Mouse (Mus musculus) MEL (cell line): Measurements from ENCODE around the gene 5730596B20Rik. TPM values are rescaled to one million over a fixed set of nuclear protein-coding genes. Genes with fewer than 3 reads are reported as not detected.

ENCODE experiments used
- DNase-seq: peaks from one replicate; pipeline ENCODE4 v3.0.0; 2011; ENCODE audit warnings: low read depth, low spot score
- H3K27ac ChIP-seq: 2 replicates; pipeline ENCODE4 v1.5.1; 2012; ENCODE audit warnings: low read depth, mild to moderate bottlenecking, control low read depth, low read length, moderate library complexity; ENCODE audit not compliant: control insufficient read depth
- H3K27me3 ChIP-seq, 2 experiments: fragments of 150-350 bp in 1 of 2; sonication (generic) in 1 of 2; 2 replicates each; pipeline ENCODE4 v1.6.1; 2012; ENCODE audit warnings: low read length in 2 of 2, mild to moderate bottlenecking in 2 of 2, improper control_type of control experiment in 1 of 2, moderate library complexity in 1 of 2; ENCODE audit not compliant: insufficient read depth in 2 of 2, control insufficient read depth in 1 of 2
- H3K36me3 ChIP-seq, 2 experiments: 2 replicates each; pipeline ENCODE4 v1.6.1; 2012 to 2014; ENCODE audit warnings: low read length in 2 of 2, improper control_type of control experiment in 1 of 2, inconsistent platforms in 1 of 2, mild to moderate bottlenecking in 1 of 2; ENCODE audit not compliant: insufficient read depth in 2 of 2, control insufficient read depth in 1 of 2
- H3K4me1 ChIP-seq, 2 experiments: fragments of 150-350 bp in 1 of 2; sonication (generic) in 1 of 2; 2 replicates each; pipeline ENCODE4 v1.6.1; 2012; ENCODE audit warnings: low read length in 2 of 2, improper control_type of control experiment in 1 of 2, mild to moderate bottlenecking in 1 of 2; ENCODE audit not compliant: insufficient read depth in 2 of 2, control insufficient read depth in 1 of 2
- H3K4me3 ChIP-seq, 2 experiments: fragments of 150-350 bp in 1 of 2; sonication (generic) in 1 of 2; 2 replicates each; pipeline ENCODE4 v1.5.1; 2012; ENCODE audit warnings: low read depth in 2 of 2, low read length in 2 of 2, mild to moderate bottlenecking in 2 of 2, moderate library complexity in 2 of 2, control low read depth in 1 of 2, improper control_type of control experiment in 1 of 2; ENCODE audit not compliant: control insufficient read depth in 1 of 2, insufficient read depth in 1 of 2
- H3K79me2 ChIP-seq: 2 replicates; pipeline ENCODE4 v1.6.1; 2012; ENCODE audit warnings: mild to moderate bottlenecking, low read length, moderate library complexity; ENCODE audit not compliant: control insufficient read depth, poor library complexity, insufficient read depth
- H3K9ac ChIP-seq: 2 replicates; pipeline ENCODE4 v1.6.1; 2012; ENCODE audit warnings: low read depth, mild to moderate bottlenecking, control low read depth, low read length, moderate library complexity; ENCODE audit not compliant: control insufficient read depth, poor library complexity, severe bottlenecking
- H3K9me3 ChIP-seq: fragments of 150-350 bp; sonication (generic); replicated peaks from 2 replicates; pipeline ENCODE4 v1.6.1; 2012; ENCODE audit warnings: mild to moderate bottlenecking, low read length, improper control_type of control experiment, moderate library complexity; ENCODE audit not compliant: insufficient read depth
- BHLHE40 ChIP-seq: IDR thresholded peaks from 2 replicates; pipeline ENCODE4 v1.6.1; 2012; ENCODE audit warnings: low read depth, mild to moderate bottlenecking, inconsistent platforms, low read length, improper control_type of control experiment, borderline replicate concordance
- CHD1 ChIP-seq: IDR thresholded peaks from 2 replicates; pipeline ENCODE4 v1.6.1; 2012; ENCODE audit warnings: low read depth, mild to moderate bottlenecking, inconsistent platforms, low read length, improper control_type of control experiment
- ELF1 ChIP-seq: IDR thresholded peaks from 2 replicates; pipeline ENCODE4 v1.6.1; 2014; ENCODE audit warnings: low read depth, mild to moderate bottlenecking, inconsistent platforms, low read length, improper control_type of control experiment, moderate library complexity
- EP300 ChIP-seq, 2 experiments: IDR thresholded peaks; 2 replicates each; pipeline ENCODE4 v1.6.1; 2011; ENCODE audit warnings: improper control_type of control experiment in 2 of 2, low read length in 2 of 2, low read depth in 1 of 2, mild to moderate bottlenecking in 1 of 2
- GABPA ChIP-seq: IDR thresholded peaks from 2 replicates; pipeline ENCODE4 v1.6.1; 2012; ENCODE audit warnings: low read depth, mild to moderate bottlenecking, inconsistent platforms, low read length, improper control_type of control experiment, moderate library complexity
- GATA1 ChIP-seq: IDR thresholded peaks from 2 replicates; pipeline ENCODE4 v1.6.1; 2011; ENCODE audit warnings: low read depth, low read length, improper control_type of control experiment
- HCFC1 ChIP-seq: IDR thresholded peaks from 2 replicates; pipeline ENCODE4 v1.6.1; 2012; ENCODE audit warnings: low read depth, mild to moderate bottlenecking, inconsistent platforms, low read length, improper control_type of control experiment, moderate library complexity
- MAFK ChIP-seq: IDR thresholded peaks from 2 replicates; pipeline ENCODE4 v1.6.1; 2011; ENCODE audit warnings: low read depth, mild to moderate bottlenecking, low read length, improper control_type of control experiment, borderline replicate concordance
- MAX ChIP-seq: IDR thresholded peaks from 2 replicates; pipeline ENCODE4 v1.6.1; 2011; ENCODE audit warnings: low read length, improper control_type of control experiment
- MEF2A ChIP-seq: IDR thresholded peaks from 2 replicates; pipeline ENCODE4 v1.6.1; 2014; ENCODE audit warnings: low read depth, mild to moderate bottlenecking, inconsistent platforms, low read length, improper control_type of control experiment; ENCODE audit not compliant: poor library complexity, insufficient replicate concordance, severe bottlenecking; ENCODE audit errors: extremely low read depth
- MXI1 ChIP-seq: IDR thresholded peaks from 2 replicates; pipeline ENCODE4 v1.6.1; 2011; ENCODE audit warnings: mild to moderate bottlenecking, low read depth, low read length, improper control_type of control experiment
- MYB ChIP-seq: IDR thresholded peaks from 2 replicates; pipeline ENCODE4 v1.6.1; 2011; ENCODE audit warnings: mild to moderate bottlenecking, low read depth, low read length, improper control_type of control experiment
- MYC ChIP-seq: IDR thresholded peaks from 2 replicates; pipeline ENCODE4 v1.6.1; 2011; ENCODE audit warnings: low read depth, mild to moderate bottlenecking, low read length, improper control_type of control experiment, moderate library complexity
- NELFE ChIP-seq: IDR thresholded peaks from 2 replicates; pipeline ENCODE4 v1.6.1; 2011; ENCODE audit warnings: low read depth, low read length, improper control_type of control experiment
- NRF1 ChIP-seq: IDR thresholded peaks from 2 replicates; pipeline ENCODE4 v1.6.1; 2014; ENCODE audit warnings: low read depth, mild to moderate bottlenecking, inconsistent platforms, low read length, improper control_type of control experiment, moderate library complexity; ENCODE audit not compliant: poor library complexity, insufficient read depth, severe bottlenecking
- POLR2A ChIP-seq, 2 experiments: IDR thresholded peaks; 2 replicates each; pipeline ENCODE4 v1.6.1; 2011 to 2012; ENCODE audit warnings: low read length in 2 of 2, mild to moderate bottlenecking in 2 of 2, control low read depth in 1 of 2, improper control_type of control experiment in 1 of 2, low read depth in 1 of 2, moderate library complexity in 1 of 2; ENCODE audit not compliant: control insufficient read depth in 1 of 2, insufficient read depth in 1 of 2, poor library complexity in 1 of 2
- POLR2AphosphoS5 ChIP-seq: IDR thresholded peaks from 2 replicates; pipeline ENCODE4 v1.6.1; 2012; ENCODE audit warnings: low read depth, borderline replicate concordance, mild to moderate bottlenecking, inconsistent platforms, low read length, moderate library complexity, mixed read lengths
- RAD21 ChIP-seq: IDR thresholded peaks from 2 replicates; pipeline ENCODE4 v1.6.1; 2011; ENCODE audit warnings: mild to moderate bottlenecking, low read depth, low read length, improper control_type of control experiment
- RCOR1 ChIP-seq: IDR thresholded peaks from 2 replicates; pipeline ENCODE4 v1.6.1; 2012; ENCODE audit warnings: low read depth, mild to moderate bottlenecking, inconsistent platforms, low read length, improper control_type of control experiment
- SIN3A ChIP-seq: IDR thresholded peaks from 2 replicates; pipeline ENCODE4 v1.6.1; 2012; ENCODE audit warnings: low read length, improper control_type of control experiment, inconsistent platforms
- UBTF ChIP-seq: IDR thresholded peaks from 2 replicates; pipeline ENCODE4 v1.6.1; 2012; ENCODE audit warnings: low read depth, mild to moderate bottlenecking, inconsistent platforms, low read length, improper control_type of control experiment, moderate library complexity, borderline replicate concordance; ENCODE audit not compliant: insufficient read depth
- USF1 ChIP-seq: IDR thresholded peaks from 2 replicates; pipeline ENCODE4 v1.6.1; 2014; ENCODE audit warnings: low read depth, mild to moderate bottlenecking, inconsistent platforms, low read length, improper control_type of control experiment, moderate library complexity
- USF2 ChIP-seq, 2 experiments: IDR thresholded peaks; 2 replicates each; pipeline ENCODE4 v1.6.1; 2011 to 2012; ENCODE audit warnings: improper control_type of control experiment in 2 of 2, low read length in 2 of 2, borderline replicate concordance in 1 of 2, inconsistent platforms in 1 of 2, low read depth in 1 of 2, mild to moderate bottlenecking in 1 of 2; ENCODE audit not compliant: insufficient read depth in 1 of 2
- ZC3H11A ChIP-seq: IDR thresholded peaks from 2 replicates; pipeline ENCODE4 v1.6.1; 2012; ENCODE audit warnings: low read depth, mild to moderate bottlenecking, inconsistent platforms, low read length, improper control_type of control experiment
- ZMIZ1 ChIP-seq: IDR thresholded peaks from 2 replicates; pipeline ENCODE4 v1.6.1; 2012; ENCODE audit warnings: low read depth, mild to moderate bottlenecking, inconsistent platforms, low read length, improper control_type of control experiment, moderate library complexity
- polyA plus RNA-seq, 2 experiments: library from polyadenylated mRNA; stranded (reverse) in 1 of 2; unstranded in 1 of 2; fragments of >175 nt in 1 of 2; fragments of >200 nt in 1 of 2; gene quantifications; 2 replicates each; pipeline versions ENCODE4 v1.2.1 to v1.2.4; 2012; ENCODE audit warnings: low replicate concordance in 2 of 2, low read depth in 1 of 2; ENCODE audit not compliant: insufficient read length in 2 of 2, insufficient read depth in 1 of 2, missing spikeins in 1 of 2
- total RNA-seq: library from RNA; depleted of rRNA; stranded (reverse); fragments of 300-350 nt; gene quantifications from 2 replicates; pipeline ENCODE4 v1.2.3, GENCODE M21; 2012

5730596B20Rik gene
- total and polyA plus RNA-seq, 3 experiments: not detected

DNA sequence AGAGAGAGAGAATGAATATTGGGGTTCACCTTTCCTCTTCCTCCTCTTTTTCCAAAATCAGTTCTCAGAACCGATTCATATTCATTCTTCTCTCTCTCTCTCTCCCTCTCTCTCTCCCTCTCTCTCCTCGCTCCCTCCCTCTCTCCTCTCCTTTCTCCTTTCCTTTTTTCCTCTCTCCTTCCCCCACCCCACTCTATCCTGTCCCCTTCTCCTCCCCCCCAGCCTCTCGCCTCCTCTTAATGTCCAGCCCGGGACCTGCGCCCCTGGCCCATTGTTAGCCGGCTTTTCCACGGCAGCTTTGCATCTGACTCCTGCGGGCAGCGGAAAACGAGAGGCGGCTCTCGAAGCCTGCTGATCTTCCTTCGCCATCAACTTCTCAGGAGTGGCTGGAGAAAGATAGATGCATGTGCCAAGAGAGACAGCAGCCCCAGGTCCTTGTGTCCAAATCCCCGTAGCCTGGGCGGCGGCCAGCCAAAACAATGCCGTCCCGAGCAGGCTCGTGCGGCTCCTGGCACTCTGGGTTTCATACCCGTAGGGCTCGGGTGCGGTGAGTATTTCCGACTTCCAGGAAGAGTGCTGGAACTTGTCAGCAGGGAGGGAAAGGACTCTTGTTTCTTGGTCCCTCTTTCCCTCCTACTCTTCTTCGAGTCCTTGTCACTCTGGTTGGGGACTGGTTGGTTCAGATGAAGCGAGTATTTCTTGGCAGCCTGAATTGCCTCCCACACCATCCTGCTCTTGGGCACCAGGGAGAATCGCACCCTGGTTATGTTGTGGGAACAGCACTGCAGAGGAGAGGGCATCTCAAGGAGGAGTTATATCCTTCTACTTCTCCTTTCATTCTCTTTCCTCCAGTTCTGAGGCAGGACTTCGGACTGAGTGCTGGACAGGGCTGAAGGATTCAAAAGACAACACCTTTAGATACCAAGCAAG lies 11.6 kb upstream of the 5730596B20Rik start:
- TF ChIP-seq ZC3H11A: no peak
- no peak for TF ChIP-seq BHLHE40
- no peak for TF ChIP-seq HCFC1
- TF ChIP-seq MYC: no peak
- TF ChIP-seq USF1: no peak
- TF ChIP-seq USF2 (IDR thresholded peaks at IDR 0.05; ENCODE audit: borderline replicate concordance in 1 of 2, insufficient read depth in 1 of 2, low read depth in 1 of 2, low read length in 2 of 2): no peak
- TF ChIP-seq RCOR1: no peak
- TF ChIP-seq MAX: no peak
- no peak for TF ChIP-seq NRF1
- TF ChIP-seq GATA1: no peak
- no peak for TF ChIP-seq MYB
- no peak for TF ChIP-seq ZMIZ1
- no peak for TF ChIP-seq POLR2A (IDR thresholded peaks at IDR 0.05; ENCODE audit: control insufficient read depth in 1 of 2, insufficient read depth in 1 of 2, low read depth in 1 of 2, low read length in 2 of 2, poor library complexity in 1 of 2)
- no peak for TF ChIP-seq RAD21
- Histone ChIP-seq H3K27ac (no peak overlapping the region), H3K79me2 (no peaks in the 10 kb centered on the region), H3K4me3 (no peak overlapping the region), H3K36me3 (no peaks in the 10 kb centered on the region), H3K4me1 (no peaks in the 10 kb centered on the region), H3K9me3 (no peaks in the 10 kb centered on the region), H3K9ac (no peak overlapping the region), H3K27me3 (no peaks in the 10 kb centered on the region)
- no peak for DNase-seq

DNA sequence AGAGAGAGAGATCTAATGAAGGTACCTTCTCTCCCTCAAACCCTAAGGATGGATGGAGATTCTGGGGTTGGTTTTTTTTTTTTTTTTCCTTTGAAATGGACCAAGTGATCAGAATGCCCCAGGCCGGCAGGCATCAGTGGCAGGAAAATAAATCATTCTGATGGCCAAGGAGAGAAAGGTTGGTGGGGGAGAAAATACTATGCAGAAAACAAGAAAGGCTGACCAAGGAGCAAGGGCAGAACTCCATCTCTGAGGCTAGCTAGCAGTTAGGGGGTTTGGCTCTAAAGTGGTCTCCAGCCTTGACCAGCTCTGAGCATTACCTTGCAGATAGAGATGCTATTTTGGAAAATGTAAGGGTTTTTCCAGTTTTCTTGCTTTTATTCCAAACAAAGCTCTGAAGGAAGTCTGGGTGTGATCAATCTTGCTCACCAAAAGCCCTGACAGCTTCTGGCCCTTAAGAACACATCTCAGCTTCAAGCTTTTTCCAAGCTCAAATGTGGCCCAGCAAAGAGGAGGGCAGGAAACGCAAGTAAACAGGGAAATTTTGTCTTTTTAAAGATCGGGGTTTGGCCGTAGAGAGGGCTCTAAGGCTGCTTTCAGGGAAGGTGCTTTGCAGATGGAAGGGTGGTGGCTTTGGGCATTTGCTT lies 10.7 kb upstream of the 5730596B20Rik start:
- DNase-seq: no peak
- Histone ChIP-seq H3K79me2 (no peaks in the 10 kb centered on the region), H3K4me3 (no peak overlapping the region)
- TF ChIP-seq ZC3H11A (no peak), MXI1 (no peak), USF1 (no peak), ELF1 (no peak), RAD21 (no peak), POLR2AphosphoS5 (no peak), USF2 (IDR thresholded peaks at IDR 0.05; ENCODE audit: borderline replicate concordance in 1 of 2, insufficient read depth in 1 of 2, low read depth in 1 of 2, low read length in 2 of 2) (no peak), CHD1 (no peak), BHLHE40 (no peak), ZMIZ1 (no peak), EP300 (IDR thresholded peaks at IDR 0.05; ENCODE audit: low read depth in 1 of 2, low read length in 2 of 2) (no peak), MAX (no peak), NELFE (no peak), SIN3A (no peak), MAFK (no peak), MYB (no peak), MEF2A (no peak), UBTF (no peak), GABPA (no peak)
- TF ChIP-seq, all 39 proteins: peak for 0
- Histone ChIP-seq H3K36me3 (no peaks in the 10 kb centered on the region), H3K9me3 (no peaks in the 10 kb centered on the region), H3K9ac (no peak overlapping the region), H3K27me3 (no peaks in the 10 kb centered on the region), H3K4me1 (no peaks in the 10 kb centered on the region), H3K27ac (no peak overlapping the region)
